Mouse (Mus musculus): ENCODE results near the gene Ppm1n. TPM values are rescaled to one million over a fixed set of nuclear protein-coding genes. Genes with fewer than 3 reads are reported as not detected.

Gene Ppm1n
- polyA plus RNA-seq, 1 experiment from 2014 or later: 0.18 TPM

- H3K4me1 ChIP-seq (ENCODE audit: control insufficient read depth, insufficient read depth, low read length): peaks cover 24% of the 10 kb centered on the region
- no peak for ATAC-seq (ENCODE audit: low FRiP score)
- no peaks in the 10 kb centered on the region for H3K9me3 ChIP-seq (ENCODE audit: control insufficient read depth, low read length)
- WGBS: 1% methylated on average over 48 of the region's 48 CpGs
- H3K27me3 ChIP-seq (ENCODE audit: control insufficient read depth, insufficient read depth, low read length): peaks cover 33% of the 10 kb centered on the region
- peak overlapping the region; percentile 61 for H3K4me3 ChIP-seq (ENCODE audit: low read depth, low read length)
- H3K27ac ChIP-seq (ENCODE audit: low read depth, low read length): no peak overlapping the region
- H3K36me3 ChIP-seq (ENCODE audit: control insufficient read depth, insufficient read depth, low read length): no peaks in the 10 kb centered on the region
- peak overlapping the region; percentile 73 for H3K4me2 ChIP-seq
- peak overlapping the region; percentile 28 for H3K9ac ChIP-seq (ENCODE audit: low read length)
- DNase-seq (ENCODE audit: low spot score, missing footprints): peak; percentile 91
These were observed 29.5 kb upstream of the Ppm1n start for GRCm38 (mm10) chr7:19309278-19309883.

- Histone ChIP-seq H3K4me3 (ENCODE audit: low read depth, low read length) (peak overlapping the region; percentile 61), H3K9ac (ENCODE audit: low read length) (peak overlapping the region; percentile 49; the same call in 1 of the 2 replicates), H3K27me3 (ENCODE audit: control insufficient read depth, insufficient read depth, low read length) (peaks cover 40% of the 10 kb centered on the region), H3K36me3 (ENCODE audit: control insufficient read depth, insufficient read depth, low read length) (no peaks in the 10 kb centered on the region), H3K9me3 (ENCODE audit: control insufficient read depth, low read length) (no peaks in the 10 kb centered on the region), H3K27ac (ENCODE audit: low read depth, low read length) (no peak overlapping the region; the same call in 1 of the 2 replicates), H3K4me1 (ENCODE audit: control insufficient read depth, insufficient read depth, low read length) (peaks cover 25% of the 10 kb centered on the region), H3K4me2 (peak overlapping the region; percentile 73)
- ATAC-seq (ENCODE audit: low FRiP score) (peak; percentile 80), DNase-seq (ENCODE audit: low spot score, missing footprints) (peak; percentile 99)
- WGBS: under 1% methylated on average over 58 of the region's 58 CpGs
These were observed 28.8 kb upstream of the Ppm1n start for GRCm38 (mm10) chr7:19308454-19309277.

GRCm38 (mm10) chr7:19307739-19308453 is 28.0 kb upstream of the Ppm1n start:
- no peaks in the 10 kb centered on the region for H3K36me3 ChIP-seq (ENCODE audit: control insufficient read depth, insufficient read depth, low read length)
- WGBS: 3% methylated on average over 17 of the region's 18 CpGs
- ATAC-seq (ENCODE audit: low FRiP score) (peak; percentile 53), DNase-seq (ENCODE audit: low spot score, missing footprints) (no peak)
- no peaks in the 10 kb centered on the region for H3K9me3 ChIP-seq (ENCODE audit: control insufficient read depth, low read length)
- peak overlapping the region; percentile 73 for H3K4me2 ChIP-seq
- H3K27me3 ChIP-seq (ENCODE audit: control insufficient read depth, insufficient read depth, low read length): peaks cover 46% of the 10 kb centered on the region
- peak overlapping the region; percentile 61 for H3K4me3 ChIP-seq (ENCODE audit: low read depth, low read length)
- peaks cover 25% of the 10 kb centered on the region for H3K4me1 ChIP-seq (ENCODE audit: control insufficient read depth, insufficient read depth, low read length)
- H3K27ac ChIP-seq (ENCODE audit: low read depth, low read length): no peak overlapping the region; the same call in 1 of the 2 replicates
- H3K9ac ChIP-seq (ENCODE audit: low read length): peak overlapping the region; percentile 28; the same call in 1 of the 2 replicates

GRCm38 (mm10) chr7:19306819-19307738 is 27.2 kb upstream of the Ppm1n start:
- no peak overlapping the region for H3K4me2 ChIP-seq
- ATAC-seq (ENCODE audit: low FRiP score) (no peak), DNase-seq (ENCODE audit: low spot score, missing footprints) (peak; percentile 69)
- no peaks in the 10 kb centered on the region for H3K9me3 ChIP-seq (ENCODE audit: control insufficient read depth, low read length)
- no peak overlapping the region for H3K9ac ChIP-seq (ENCODE audit: low read length)
- H3K27ac ChIP-seq (ENCODE audit: low read depth, low read length): no peak overlapping the region
- H3K36me3 ChIP-seq (ENCODE audit: control insufficient read depth, insufficient read depth, low read length): no peaks in the 10 kb centered on the region
- H3K4me3 ChIP-seq (ENCODE audit: low read depth, low read length): no peak overlapping the region
- H3K27me3 ChIP-seq (ENCODE audit: control insufficient read depth, insufficient read depth, low read length): peaks cover 50% of the 10 kb centered on the region
- WGBS: 64% methylated on average over 25 of the region's 25 CpGs
- peaks cover 26% of the 10 kb centered on the region for H3K4me1 ChIP-seq (ENCODE audit: control insufficient read depth, insufficient read depth, low read length)

GRCm38 (mm10) chr7:19305796-19306765 is 26.2 kb upstream of the Ppm1n start:
- Histone ChIP-seq H3K27ac (ENCODE audit: low read depth, low read length) (no peak overlapping the region), H3K36me3 (ENCODE audit: control insufficient read depth, insufficient read depth, low read length) (no peaks in the 10 kb centered on the region), H3K9me3 (ENCODE audit: control insufficient read depth, low read length) (no peaks in the 10 kb centered on the region), H3K4me3 (ENCODE audit: low read depth, low read length) (no peak overlapping the region), H3K4me2 (no peak overlapping the region), H3K4me1 (ENCODE audit: control insufficient read depth, insufficient read depth, low read length) (peaks cover 30% of the 10 kb centered on the region), H3K27me3 (ENCODE audit: control insufficient read depth, insufficient read depth, low read length) (peaks cover 56% of the 10 kb centered on the region), H3K9ac (ENCODE audit: low read length) (no peak overlapping the region)
- WGBS: 54% methylated on average over 16 of the region's 16 CpGs
- peak; percentile 73 for DNase-seq (ENCODE audit: low spot score, missing footprints)
- ATAC-seq (ENCODE audit: low FRiP score): no peak

GRCm38 (mm10) chr7:19305413-19305735 is 25.5 kb upstream of the Ppm1n start:
- ATAC-seq (ENCODE audit: low FRiP score): no peak
- no peaks in the 10 kb centered on the region for H3K9me3 ChIP-seq (ENCODE audit: control insufficient read depth, low read length)
- no peak overlapping the region for H3K27ac ChIP-seq (ENCODE audit: low read depth, low read length)
- H3K9ac ChIP-seq (ENCODE audit: low read length): no peak overlapping the region
- no peak for DNase-seq (ENCODE audit: low spot score, missing footprints)
- H3K27me3 ChIP-seq (ENCODE audit: control insufficient read depth, insufficient read depth, low read length): peaks cover 56% of the 10 kb centered on the region
- WGBS: 8% methylated on average over 6 of the region's 6 CpGs
- 0 out of 2 replicates have a peak overlapping the region, but pooled peaks have one; percentile 22 for H3K4me3 ChIP-seq (ENCODE audit: low read depth, low read length)
- H3K4me2 ChIP-seq: no peak overlapping the region; the same call in 1 of the 2 replicates
- H3K4me1 ChIP-seq (ENCODE audit: control insufficient read depth, insufficient read depth, low read length): peaks cover 28% of the 10 kb centered on the region
- no peaks in the 10 kb centered on the region for H3K36me3 ChIP-seq (ENCODE audit: control insufficient read depth, insufficient read depth, low read length)

- ATAC-seq (ENCODE audit: low FRiP score) (no peak), DNase-seq (ENCODE audit: low spot score, missing footprints) (peak; percentile 90)
- Histone ChIP-seq H3K4me3 (ENCODE audit: low read depth, low read length) (peak overlapping the region; percentile 22), H3K9ac (ENCODE audit: low read length) (peak overlapping the region; percentile 37; the same call in 1 of the 2 replicates), H3K27me3 (ENCODE audit: control insufficient read depth, insufficient read depth, low read length) (peaks cover 56% of the 10 kb centered on the region), H3K27ac (ENCODE audit: low read depth, low read length) (no peak overlapping the region), H3K36me3 (ENCODE audit: control insufficient read depth, insufficient read depth, low read length) (no peaks in the 10 kb centered on the region), H3K4me2 (peak overlapping the region; percentile 43), H3K9me3 (ENCODE audit: control insufficient read depth, low read length) (no peaks in the 10 kb centered on the region), H3K4me1 (ENCODE audit: control insufficient read depth, insufficient read depth, low read length) (peaks cover 28% of the 10 kb centered on the region)
- 2% methylated on average over 47 of the region's 48 CpGs for WGBS
These were observed 24.9 kb upstream of the Ppm1n start for GRCm38 (mm10) chr7:19304501-19305412.

Data from midbrain, embryonic 11.5 days (tissue).